Mouse (Mus musculus) intestine, postnatal 0 days (tissue): ENCODE measurements around the gene Ppp1r9a. TPM values are rescaled to one million over a fixed set of nuclear protein-coding genes. Genes with fewer than 3 reads are reported as not detected.
A peak's percentile ranks its signal among the peaks of the same experiment; 100 is the strongest.

Experiments
- ATAC-seq: fragments of 200-750 bp; cut with Nextera tagmentation; 2 replicates; pipeline ENCODE4 v1.8.0; 2017; ENCODE audit warnings: mild to moderate bottlenecking, moderate TSS enrichment, moderate library complexity
- H3K27ac ChIP-seq: fragments of 300-500 bp; sonication (generic); 2 replicates; pipeline ENCODE4 v1.5.1; 2014; ENCODE audit warnings: mild to moderate bottlenecking, low read depth, low read length, moderate library complexity
- H3K27me3 ChIP-seq: fragments of 300-500 bp; sonication (generic); replicated peaks from 2 replicates; pipeline ENCODE4 v1.6.1; 2014; ENCODE audit warnings: low read length, mixed read lengths; ENCODE audit not compliant: control insufficient read depth, insufficient read depth
- H3K36me3 ChIP-seq: fragments of 300-500 bp; sonication (generic); 2 replicates; pipeline ENCODE4 v1.6.1; 2014; ENCODE audit warnings: mild to moderate bottlenecking, moderate library complexity; ENCODE audit not compliant: control insufficient read depth, insufficient read depth
- H3K4me1 ChIP-seq: fragments of 300-500 bp; sonication (generic); replicated peaks from 2 replicates; pipeline ENCODE4 v1.6.1; 2014; ENCODE audit warnings: antibody characterized with exemption, low read length, mixed read lengths; ENCODE audit not compliant: control insufficient read depth, insufficient read depth
- H3K4me2 ChIP-seq: fragments of 300-500 bp; sonication (generic); replicated peaks from 2 replicates; pipeline ENCODE4 v1.6.1; 2014; ENCODE audit warnings: low read depth, mild to moderate bottlenecking, moderate library complexity
- H3K4me3 ChIP-seq: fragments of 300-500 bp; sonication (generic); 2 replicates; pipeline ENCODE4 v1.5.1; 2014; ENCODE audit warnings: low read depth, low read length
- H3K9ac ChIP-seq: fragments of 300-500 bp; sonication (generic); 2 replicates; pipeline ENCODE4 v1.6.1; 2014; ENCODE audit warnings: mild to moderate bottlenecking, low read depth, low read length
- H3K9me3 ChIP-seq: fragments of 300-500 bp; sonication (generic); 2 replicates; pipeline ENCODE4 v1.6.1; 2016; ENCODE audit warnings: mixed run types; ENCODE audit not compliant: control insufficient read depth
- CTCF ChIP-seq: sonication (generic); IDR thresholded peaks from 2 replicates; pipeline ENCODE4 v1.5.1; 2016; ENCODE audit warnings: low read depth, mild to moderate bottlenecking, control low read depth, antibody characterized with exemption, moderate library complexity
- WGBS: fragments of 180-500 bp; shearing (Covaris S2); extraction: QIAGEN DNeasy Blood & Tissue Kit; methylation state at CpG from one replicate; pipeline ENCODE4 v1.1.7; 2014; 5-methylcytosine and 5-hydroxymethylcytosine counted together
- polyA plus RNA-seq: library from polyadenylated mRNA; unstranded; fragments of >200 nt; fragmentation: Nextera tagmentation; extraction: Ambion mirVana; gene quantifications from 2 replicates; pipeline ENCODE4 v1.2.1, GENCODE M21; 2015

Gene Ppp1r9a
- polyA plus RNA-seq, 1 experiment from 2014 or later = 2.1 TPM

DNA sequence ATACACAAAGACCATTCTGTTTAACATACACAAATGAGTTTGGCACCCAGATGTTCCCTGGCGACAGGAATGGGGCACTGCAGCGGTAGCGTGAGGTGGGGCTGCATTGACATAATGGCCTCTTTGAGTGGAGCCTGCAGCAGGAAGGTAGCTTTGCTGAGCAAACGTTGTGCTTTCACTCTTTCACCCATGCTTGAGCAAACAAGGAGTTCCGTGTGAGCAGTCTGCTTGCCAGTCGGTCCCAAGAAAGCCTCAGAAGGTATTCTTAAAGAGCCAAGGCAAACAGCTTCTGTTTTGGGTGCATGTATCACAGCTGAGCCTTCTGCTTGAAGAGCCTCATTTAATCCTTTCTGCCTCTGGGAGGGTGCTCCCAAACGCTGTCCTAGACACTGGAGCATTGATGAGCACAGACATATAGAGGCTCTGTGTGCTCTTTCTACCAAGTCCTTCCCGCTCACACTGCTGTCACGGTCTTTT, 80.0 kb downstream of the Ppp1r9a start:
- H3K9ac ChIP-seq = no peak overlapping the region
- ATAC-seq = peak; percentile 73; the same call in 1 of the 2 replicates
- H3K9me3 ChIP-seq = no peaks in the 10 kb centered on the region
- no peaks in the 10 kb centered on the region for H3K36me3 ChIP-seq
- peak overlapping the region; percentile 30 for H3K4me2 ChIP-seq
- no peaks in the 10 kb centered on the region for H3K27me3 ChIP-seq
- TF ChIP-seq CTCF = peak; percentile 75
- H3K27ac ChIP-seq = no peak overlapping the region
- 30% methylated on average over 9 of the region's 9 CpGs for WGBS
- H3K4me3 ChIP-seq = no peak overlapping the region
- no peaks in the 10 kb centered on the region for H3K4me1 ChIP-seq

DNA sequence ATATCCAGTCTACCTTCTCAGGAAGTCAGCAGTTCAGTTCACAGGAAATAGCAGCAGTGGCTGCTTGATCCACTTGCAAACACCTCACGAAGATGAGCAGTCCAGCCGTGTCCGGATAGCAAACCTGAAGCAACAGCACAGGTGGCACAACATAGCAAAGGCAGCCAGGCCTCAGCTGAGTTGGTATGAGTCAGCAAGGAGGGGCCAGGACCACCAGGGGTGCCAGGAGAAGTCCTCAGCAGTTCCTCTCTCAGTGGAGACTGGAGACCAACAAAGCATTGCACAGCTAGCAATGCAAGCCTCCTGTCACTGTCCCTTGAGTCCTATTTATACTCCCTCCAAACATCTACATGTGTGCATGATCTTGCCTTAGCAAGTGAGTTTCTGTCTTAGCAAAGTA, 83.0 kb downstream of the Ppp1r9a start:
- 87% methylated on average over 3 of the region's 3 CpGs for whole genome bisulfite sequencing
- no peak overlapping the region for H3K4me3 ChIP-seq
- H3K4me1 ChIP-seq = no peaks in the 10 kb centered on the region
- no peak for ATAC-seq
- no peaks in the 10 kb centered on the region for H3K9me3 ChIP-seq
- H3K9ac ChIP-seq = no peak overlapping the region
- H3K36me3 ChIP-seq = no peaks in the 10 kb centered on the region
- H3K4me2 ChIP-seq = no peak overlapping the region
- TF ChIP-seq CTCF = no peak
- H3K27ac ChIP-seq = no peak overlapping the region
- H3K27me3 ChIP-seq = no peaks in the 10 kb centered on the region

DNA sequence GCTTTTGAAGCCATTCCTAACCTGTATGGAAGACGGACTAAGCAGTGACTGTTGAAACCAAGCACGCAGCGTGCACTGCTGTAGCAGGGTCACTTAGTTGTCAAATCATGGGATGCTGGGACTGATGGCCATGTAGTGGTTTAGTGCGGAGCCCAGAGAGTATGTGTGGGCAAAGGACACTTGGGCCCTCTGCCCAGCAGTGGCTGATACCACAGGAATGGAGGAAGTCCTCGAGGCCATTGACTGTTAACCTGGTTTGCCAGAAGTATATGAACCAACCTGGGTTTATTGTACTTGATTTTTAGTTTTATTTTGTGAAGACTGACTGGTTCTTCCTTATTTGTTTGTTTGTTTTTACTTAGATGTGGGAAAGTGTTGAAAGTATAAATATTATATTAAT, 84.4 kb downstream of the Ppp1r9a start:
- no peak for TF ChIP-seq CTCF
- no peak for ATAC-seq
- Histone ChIP-seq H3K4me1 (no peaks in the 10 kb centered on the region), H3K9me3 (no peaks in the 10 kb centered on the region), H3K27me3 (no peaks in the 10 kb centered on the region), H3K27ac (no peak overlapping the region), H3K9ac (no peak overlapping the region), H3K4me2 (no peak overlapping the region), H3K4me3 (no peak overlapping the region), H3K36me3 (no peaks in the 10 kb centered on the region)
- WGBS = 91% methylated on average over 5 of the region's 5 CpGs

DNA sequence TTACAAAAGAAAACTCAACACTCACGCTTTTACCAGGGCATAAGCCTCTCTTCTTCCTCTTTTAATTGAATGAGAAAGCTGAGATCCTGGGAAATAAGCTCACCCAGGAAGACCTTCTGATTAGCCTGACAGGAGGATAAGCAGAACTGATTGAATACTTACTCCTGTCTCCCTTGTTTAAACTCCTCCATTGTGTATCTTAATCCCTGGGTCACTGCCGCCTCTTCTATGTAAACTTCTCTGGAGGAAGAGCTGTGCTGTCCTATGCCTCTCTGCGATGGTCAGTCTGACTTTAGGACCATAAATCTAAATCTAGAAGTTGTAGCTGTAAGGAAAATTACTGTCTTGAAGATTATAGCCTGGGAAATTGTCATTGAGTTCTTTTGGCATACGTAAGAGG, 86.0 kb downstream of the Ppp1r9a start:
- no peak for ATAC-seq
- WGBS = 51% methylated on average over 4 of the region's 4 CpGs

DNA sequence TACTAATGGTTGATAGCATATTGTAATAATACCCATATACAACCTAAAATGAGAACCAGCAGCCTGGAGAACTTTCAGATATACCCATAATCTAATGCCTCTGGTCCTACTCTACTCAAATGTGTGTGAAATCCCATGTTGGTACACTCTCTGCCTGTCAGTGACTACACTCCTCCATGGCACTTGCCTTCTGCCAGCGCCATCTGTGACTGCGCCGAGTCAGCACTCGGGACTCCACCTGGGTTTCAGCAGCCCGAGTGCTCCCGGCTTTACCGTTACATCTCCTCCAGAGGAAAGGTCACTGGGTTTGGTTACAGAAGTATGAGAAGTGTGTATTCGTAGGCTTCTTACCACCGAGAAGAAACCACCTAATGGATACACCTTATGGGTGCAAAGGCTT, 89.6 kb downstream of the Ppp1r9a start:
- WGBS = 98% methylated on average over 9 of the region's 9 CpGs
- TF ChIP-seq CTCF = no peak
- ATAC-seq = no peak
- Histone ChIP-seq H3K4me1 (no peaks in the 10 kb centered on the region), H3K4me2 (no peak overlapping the region), H3K9me3 (no peaks in the 10 kb centered on the region), H3K27me3 (no peaks in the 10 kb centered on the region), H3K36me3 (no peaks in the 10 kb centered on the region), H3K4me3 (no peak overlapping the region), H3K27ac (no peak overlapping the region), H3K9ac (no peak overlapping the region)

More for the DNA sequence above, 86.0 kb downstream of the Ppp1r9a start:
- Histone ChIP-seq H3K36me3 (no peaks in the 10 kb centered on the region), H3K4me1 (no peaks in the 10 kb centered on the region), H3K27ac (no peak overlapping the region), H3K4me2 (no peak overlapping the region), H3K9me3 (no peaks in the 10 kb centered on the region), H3K9ac (no peak overlapping the region), H3K27me3 (no peaks in the 10 kb centered on the region), H3K4me3 (no peak overlapping the region)
- no peak for TF ChIP-seq CTCF

DNA sequence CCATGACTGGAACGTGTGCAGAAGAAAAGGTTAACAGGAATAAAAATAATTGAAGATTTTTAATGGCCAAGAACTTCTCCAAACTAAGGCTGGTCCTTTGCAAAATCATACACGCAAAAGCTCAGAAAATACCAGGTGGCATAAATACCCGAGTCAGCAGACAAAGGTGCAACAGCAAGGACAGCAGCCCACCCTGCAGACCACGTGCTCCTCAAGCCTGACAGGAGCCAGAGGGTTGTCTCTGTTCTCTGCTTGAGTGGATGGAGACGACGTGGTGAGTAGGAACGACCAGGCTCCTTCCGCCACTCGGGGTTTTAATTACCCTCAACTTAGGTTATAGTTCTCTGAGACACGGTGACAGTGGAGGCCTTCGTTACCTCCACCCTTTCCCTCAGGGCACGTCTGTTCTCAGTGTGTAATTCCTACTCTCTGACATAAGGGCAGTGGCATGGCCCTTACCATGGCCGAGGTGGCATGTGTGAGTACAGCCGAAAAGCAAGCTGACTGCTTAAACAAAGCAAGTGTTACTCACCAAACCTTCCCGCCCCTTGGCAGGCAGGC, 91.0 kb downstream of the Ppp1r9a start:
- no peaks in the 10 kb centered on the region for H3K36me3 ChIP-seq
- H3K4me1 ChIP-seq = no peaks in the 10 kb centered on the region
- H3K9ac ChIP-seq = no peak overlapping the region
- H3K4me2 ChIP-seq = peak overlapping the region; percentile 30; the same call in 1 of the 2 replicates
- ATAC-seq = no peak
- no peaks in the 10 kb centered on the region for H3K27me3 ChIP-seq
- TF ChIP-seq CTCF = no peak
- no peaks in the 10 kb centered on the region for H3K9me3 ChIP-seq
- 64% methylated on average over 15 of the region's 15 CpGs for WGBS
- H3K4me3 ChIP-seq = no peak overlapping the region
- H3K27ac ChIP-seq = no peak overlapping the region
